Mouse (Mus musculus) MEL (cell line): ENCODE measurements at regions not wholly inside any gene's neighbourhood (a gene's known extent, or its start where the extent isn't known, plus 50 kb on each side); places are given as distances from the start of the nearest gene placed in this dataset.

Experiments used
- DNase-seq: peaks from one replicate; pipeline ENCODE4 v3.0.0; 2011; ENCODE audit warnings: low read depth, low spot score
- H3K27ac ChIP-seq: 2 replicates; pipeline ENCODE4 v1.5.1; 2012; ENCODE audit warnings: low read depth, mild to moderate bottlenecking, control low read depth, low read length, moderate library complexity; ENCODE audit not compliant: control insufficient read depth
- H3K27me3 ChIP-seq, 2 experiments: fragments of 150-350 bp in 1 of 2; sonication (generic) in 1 of 2; 2 replicates each; pipeline ENCODE4 v1.6.1; 2012; ENCODE audit warnings: low read length in 2 of 2, mild to moderate bottlenecking in 2 of 2, improper control_type of control experiment in 1 of 2, moderate library complexity in 1 of 2; ENCODE audit not compliant: insufficient read depth in 2 of 2, control insufficient read depth in 1 of 2
- H3K36me3 ChIP-seq, 2 experiments: 2 replicates each; pipeline ENCODE4 v1.6.1; 2012 to 2014; ENCODE audit warnings: low read length in 2 of 2, improper control_type of control experiment in 1 of 2, inconsistent platforms in 1 of 2, mild to moderate bottlenecking in 1 of 2; ENCODE audit not compliant: insufficient read depth in 2 of 2, control insufficient read depth in 1 of 2
- H3K4me1 ChIP-seq, 2 experiments: fragments of 150-350 bp in 1 of 2; sonication (generic) in 1 of 2; 2 replicates each; pipeline ENCODE4 v1.6.1; 2012; ENCODE audit warnings: low read length in 2 of 2, improper control_type of control experiment in 1 of 2, mild to moderate bottlenecking in 1 of 2; ENCODE audit not compliant: insufficient read depth in 2 of 2, control insufficient read depth in 1 of 2
- H3K4me3 ChIP-seq, 2 experiments: fragments of 150-350 bp in 1 of 2; sonication (generic) in 1 of 2; 2 replicates each; pipeline ENCODE4 v1.5.1; 2012; ENCODE audit warnings: low read depth in 2 of 2, low read length in 2 of 2, mild to moderate bottlenecking in 2 of 2, moderate library complexity in 2 of 2, control low read depth in 1 of 2, improper control_type of control experiment in 1 of 2; ENCODE audit not compliant: control insufficient read depth in 1 of 2, insufficient read depth in 1 of 2
- H3K79me2 ChIP-seq: 2 replicates; pipeline ENCODE4 v1.6.1; 2012; ENCODE audit warnings: mild to moderate bottlenecking, low read length, moderate library complexity; ENCODE audit not compliant: control insufficient read depth, poor library complexity, insufficient read depth
- H3K9ac ChIP-seq: 2 replicates; pipeline ENCODE4 v1.6.1; 2012; ENCODE audit warnings: low read depth, mild to moderate bottlenecking, control low read depth, low read length, moderate library complexity; ENCODE audit not compliant: control insufficient read depth, poor library complexity, severe bottlenecking
- H3K9me3 ChIP-seq: fragments of 150-350 bp; sonication (generic); replicated peaks from 2 replicates; pipeline ENCODE4 v1.6.1; 2012; ENCODE audit warnings: mild to moderate bottlenecking, low read length, improper control_type of control experiment, moderate library complexity; ENCODE audit not compliant: insufficient read depth
- BHLHE40 ChIP-seq: IDR thresholded peaks from 2 replicates; pipeline ENCODE4 v1.6.1; 2012; ENCODE audit warnings: low read depth, mild to moderate bottlenecking, inconsistent platforms, low read length, improper control_type of control experiment, borderline replicate concordance
- CHD1 ChIP-seq: IDR thresholded peaks from 2 replicates; pipeline ENCODE4 v1.6.1; 2012; ENCODE audit warnings: low read depth, mild to moderate bottlenecking, inconsistent platforms, low read length, improper control_type of control experiment
- CHD2 ChIP-seq: IDR thresholded peaks from 2 replicates; pipeline ENCODE4 v1.6.1; 2011; ENCODE audit warnings: low read length, improper control_type of control experiment
- ELF1 ChIP-seq: IDR thresholded peaks from 2 replicates; pipeline ENCODE4 v1.6.1; 2014; ENCODE audit warnings: low read depth, mild to moderate bottlenecking, inconsistent platforms, low read length, improper control_type of control experiment, moderate library complexity
- EP300 ChIP-seq, 2 experiments: IDR thresholded peaks; 2 replicates each; pipeline ENCODE4 v1.6.1; 2011; ENCODE audit warnings: improper control_type of control experiment in 2 of 2, low read length in 2 of 2, low read depth in 1 of 2, mild to moderate bottlenecking in 1 of 2
- ETS1 ChIP-seq: IDR thresholded peaks from 2 replicates; pipeline ENCODE4 v1.6.1; 2012; ENCODE audit warnings: low read depth, mild to moderate bottlenecking, inconsistent platforms, low read length, improper control_type of control experiment, moderate library complexity
- GABPA ChIP-seq: IDR thresholded peaks from 2 replicates; pipeline ENCODE4 v1.6.1; 2012; ENCODE audit warnings: low read depth, mild to moderate bottlenecking, inconsistent platforms, low read length, improper control_type of control experiment, moderate library complexity
- GATA1 ChIP-seq: IDR thresholded peaks from 2 replicates; pipeline ENCODE4 v1.6.1; 2011; ENCODE audit warnings: low read depth, low read length, improper control_type of control experiment
- HCFC1 ChIP-seq: IDR thresholded peaks from 2 replicates; pipeline ENCODE4 v1.6.1; 2012; ENCODE audit warnings: low read depth, mild to moderate bottlenecking, inconsistent platforms, low read length, improper control_type of control experiment, moderate library complexity
- MAX ChIP-seq: IDR thresholded peaks from 2 replicates; pipeline ENCODE4 v1.6.1; 2011; ENCODE audit warnings: low read length, improper control_type of control experiment
- MAZ ChIP-seq: IDR thresholded peaks from 2 replicates; pipeline ENCODE4 v1.6.1; 2012; ENCODE audit warnings: low read depth, mild to moderate bottlenecking, inconsistent platforms, low read length, improper control_type of control experiment
- MYC ChIP-seq: IDR thresholded peaks from 2 replicates; pipeline ENCODE4 v1.6.1; 2011; ENCODE audit warnings: low read depth, mild to moderate bottlenecking, low read length, improper control_type of control experiment, moderate library complexity
- NELFE ChIP-seq: IDR thresholded peaks from 2 replicates; pipeline ENCODE4 v1.6.1; 2011; ENCODE audit warnings: low read depth, low read length, improper control_type of control experiment
- POLR2A ChIP-seq, 2 experiments: IDR thresholded peaks; 2 replicates each; pipeline ENCODE4 v1.6.1; 2011 to 2012; ENCODE audit warnings: low read length in 2 of 2, mild to moderate bottlenecking in 2 of 2, control low read depth in 1 of 2, improper control_type of control experiment in 1 of 2, low read depth in 1 of 2, moderate library complexity in 1 of 2; ENCODE audit not compliant: control insufficient read depth in 1 of 2, insufficient read depth in 1 of 2, poor library complexity in 1 of 2
- SIN3A ChIP-seq: IDR thresholded peaks from 2 replicates; pipeline ENCODE4 v1.6.1; 2012; ENCODE audit warnings: low read length, improper control_type of control experiment, inconsistent platforms
- TCF12 ChIP-seq: IDR thresholded peaks from 2 replicates; pipeline ENCODE4 v1.6.1; 2014; ENCODE audit warnings: low read depth, mild to moderate bottlenecking, inconsistent platforms, low read length, improper control_type of control experiment, moderate library complexity
- UBTF ChIP-seq: IDR thresholded peaks from 2 replicates; pipeline ENCODE4 v1.6.1; 2012; ENCODE audit warnings: low read depth, mild to moderate bottlenecking, inconsistent platforms, low read length, improper control_type of control experiment, moderate library complexity, borderline replicate concordance; ENCODE audit not compliant: insufficient read depth
- ZMIZ1 ChIP-seq: IDR thresholded peaks from 2 replicates; pipeline ENCODE4 v1.6.1; 2012; ENCODE audit warnings: low read depth, mild to moderate bottlenecking, inconsistent platforms, low read length, improper control_type of control experiment, moderate library complexity
- ZNF384 ChIP-seq: IDR thresholded peaks from 2 replicates; pipeline ENCODE4 v1.6.1; 2012; ENCODE audit warnings: low read depth, mild to moderate bottlenecking, inconsistent platforms, low read length, improper control_type of control experiment

GRCm38 (mm10) chr1:143929567-143930165 is 74.3 kb downstream of the Rgs2 start:
- Histone ChIP-seq H3K4me1 (peaks cover 0 to 8% of the 10 kb centered on the region in 2 experiments; a peak in 2 of 4 replicates), H3K4me3 (no peak overlapping the region), H3K9ac (no peak overlapping the region), H3K27me3 (no peaks in the 10 kb centered on the region), H3K36me3 (peaks cover 0 to 11% of the 10 kb centered on the region in 2 experiments; a peak in 2 of 4 replicates), H3K27ac (no peak overlapping the region), H3K79me2 (no peaks in the 10 kb centered on the region), H3K9me3 (no peaks in the 10 kb centered on the region)
- DNase-seq = peak; percentile 50
- TF ChIP-seq BHLHE40 (0 out of 2 replicates have a peak, but pooled peaks have one; percentile 6), GABPA (no peak), HCFC1 (no peak), TCF12 (peak; percentile 47; the same call in 1 of the 2 replicates), EP300 (IDR thresholded peaks at IDR 0.05; ENCODE audit: low read depth in 1 of 2, low read length in 2 of 2) (peak; percentile 56 to 62; a peak in 3 of 4 replicates), ETS1 (peak; percentile 53; the same call in 1 of the 2 replicates), GATA1 (peak; percentile 49; the same call in 1 of the 2 replicates)

GRCm38 (mm10) chr1:143922499-143922898 is 81.5 kb downstream of the Rgs2 start:
- H3K27ac ChIP-seq = no peak overlapping the region
- TF ChIP-seq ZMIZ1 (no peak), POLR2A (IDR thresholded peaks at IDR 0.05; ENCODE audit: control insufficient read depth in 1 of 2, insufficient read depth in 1 of 2, low read depth in 1 of 2, low read length in 2 of 2, poor library complexity in 1 of 2) (no peak), ELF1 (no peak), CHD2 (no peak), TCF12 (no peak), ZNF384 (no peak), MAX (no peak), NELFE (no peak), MAZ (no peak), MYC (no peak), ETS1 (no peak), SIN3A (no peak), GABPA (no peak), UBTF (no peak), CHD1 (no peak)
- H3K4me3 ChIP-seq = no peak overlapping the region
- H3K36me3 ChIP-seq = peaks cover 0 to 9% of the 10 kb centered on the region in 2 experiments; a peak in 2 of 4 replicates
- no peak for DNase-seq
- H3K79me2 ChIP-seq = no peaks in the 10 kb centered on the region
- no peaks in the 10 kb centered on the region for H3K9me3 ChIP-seq
- peaks cover 3 to 12% of the 10 kb centered on the region in 2 experiments; a peak in 3 of 4 replicates for H3K4me1 ChIP-seq
- no peak overlapping the region for H3K9ac ChIP-seq
- H3K27me3 ChIP-seq = no peaks in the 10 kb centered on the region
